Mouse (Mus musculus): ENCODE measurements at regions not wholly inside any gene's neighbourhood (a gene's known extent, or its start where the extent isn't known, plus 50 kb on each side); places are given as distances from the start of the nearest gene placed in this dataset.

- no peaks in the 10 kb centered on the region for H3K4me1 ChIP-seq (ENCODE audit: control insufficient read depth in 1 of 2, insufficient read depth in 2 of 2, low read length in 2 of 2)
- no peaks in the 10 kb centered on the region for H3K36me3 ChIP-seq (ENCODE audit: control insufficient read depth in 1 of 2, insufficient read depth in 2 of 2, low read length in 2 of 2)
- no peak overlapping the region for H3K27ac ChIP-seq (ENCODE audit: control insufficient read depth, low read depth, low read length)
- no peak for TF ChIP-seq MXI1 (IDR thresholded peaks at IDR 0.05; ENCODE audit: low read depth, low read length)
- TF ChIP-seq CHD2 (IDR thresholded peaks at IDR 0.05; ENCODE audit: low read length) = no peak
- TF ChIP-seq POLR2AphosphoS5 (IDR thresholded peaks at IDR 0.05; ENCODE audit: borderline replicate concordance, low read depth, low read length) = no peak
- no peak for TF ChIP-seq RAD21 (IDR thresholded peaks at IDR 0.05; ENCODE audit: low read depth, low read length)
- TF ChIP-seq NELFE (IDR thresholded peaks at IDR 0.05; ENCODE audit: low read depth, low read length) = no peak
- no peak for TF ChIP-seq UBTF (IDR thresholded peaks at IDR 0.05; ENCODE audit: borderline replicate concordance, insufficient read depth, low read depth, low read length)
- TF ChIP-seq ZC3H11A (IDR thresholded peaks at IDR 0.05; ENCODE audit: low read depth, low read length) = no peak
- TF ChIP-seq POLR2A (IDR thresholded peaks at IDR 0.05; ENCODE audit: control insufficient read depth in 1 of 2, insufficient read depth in 1 of 2, low read depth in 1 of 2, low read length in 2 of 2, poor library complexity in 1 of 2) = no peak
- no peak for TF ChIP-seq JUND (IDR thresholded peaks at IDR 0.05; ENCODE audit: low read depth, low read length)
- TF ChIP-seq BHLHE40 (IDR thresholded peaks at IDR 0.05; ENCODE audit: borderline replicate concordance, low read depth, low read length) = no peak
- TF ChIP-seq RCOR1 (IDR thresholded peaks at IDR 0.05; ENCODE audit: low read depth, low read length) = no peak
- no peak for TF ChIP-seq KAT2A (conservative IDR thresholded peaks at IDR 0.05; ENCODE audit: low read depth, low read length)
- TF ChIP-seq NRF1 (IDR thresholded peaks at IDR 0.05; ENCODE audit: insufficient read depth, low read depth, low read length, poor library complexity, severe bottlenecking) = no peak
- no peak for TF ChIP-seq GATA1 (IDR thresholded peaks at IDR 0.05; ENCODE audit: low read depth, low read length)
- DNase-seq (ENCODE audit: low read depth, low spot score) = no peak
- no peaks in the 10 kb centered on the region for H3K9me3 ChIP-seq (replicated peaks; ENCODE audit: insufficient read depth, low read length)
- no peaks in the 10 kb centered on the region for H3K27me3 ChIP-seq (ENCODE audit: control insufficient read depth in 1 of 2, insufficient read depth in 2 of 2, low read length in 2 of 2)
- H3K79me2 ChIP-seq (ENCODE audit: control insufficient read depth, insufficient read depth, low read length, poor library complexity) = no peaks in the 10 kb centered on the region
- H3K4me3 ChIP-seq (ENCODE audit: control insufficient read depth in 1 of 2, insufficient read depth in 1 of 2, low read depth in 2 of 2, low read length in 2 of 2) = no peak overlapping the region
- H3K9ac ChIP-seq (ENCODE audit: control insufficient read depth, low read depth, low read length, poor library complexity, severe bottlenecking) = no peak overlapping the region
These were observed 452.9 kb downstream of the Bnc2 start for GRCm38 (mm10) chr4:84222057-84222717.

- Histone ChIP-seq H3K4me3 (ENCODE audit: control insufficient read depth in 1 of 2, insufficient read depth in 1 of 2, low read depth in 2 of 2, low read length in 2 of 2) (no peak overlapping the region), H3K36me3 (ENCODE audit: control insufficient read depth in 1 of 2, insufficient read depth in 2 of 2, low read length in 2 of 2) (no peaks in the 10 kb centered on the region), H3K9me3 (replicated peaks; ENCODE audit: insufficient read depth, low read length) (no peaks in the 10 kb centered on the region), H3K79me2 (ENCODE audit: control insufficient read depth, insufficient read depth, low read length, poor library complexity) (no peaks in the 10 kb centered on the region), H3K27me3 (ENCODE audit: control insufficient read depth in 1 of 2, insufficient read depth in 2 of 2, low read length in 2 of 2) (no peaks in the 10 kb centered on the region), H3K9ac (ENCODE audit: control insufficient read depth, low read depth, low read length, poor library complexity, severe bottlenecking) (no peak overlapping the region), H3K4me1 (ENCODE audit: control insufficient read depth in 1 of 2, insufficient read depth in 2 of 2, low read length in 2 of 2) (no peaks in the 10 kb centered on the region), H3K27ac (ENCODE audit: control insufficient read depth, low read depth, low read length) (no peak overlapping the region)
- TF ChIP-seq SIN3A (IDR thresholded peaks at IDR 0.05; ENCODE audit: low read length) (no peak), USF2 (IDR thresholded peaks at IDR 0.05; ENCODE audit: borderline replicate concordance in 1 of 2, insufficient read depth in 1 of 2, low read depth in 1 of 2, low read length in 2 of 2) (no peak), RAD21 (IDR thresholded peaks at IDR 0.05; ENCODE audit: low read depth, low read length) (no peak), MAZ (IDR thresholded peaks at IDR 0.05; ENCODE audit: low read depth, low read length) (no peak)
- no peak for DNase-seq (ENCODE audit: low read depth, low spot score)
These were observed 452.2 kb downstream of the Bnc2 start for GRCm38 (mm10) chr4:84222805-84223335.

Data from MEL (cell line).